Mouse (Mus musculus) testis, adult 2 months (tissue): Measurements from ENCODE around the gene Tssk4. TPM values are rescaled to one million over a fixed set of nuclear protein-coding genes. Genes with fewer than 3 reads are reported as not detected.

Source experiments
- H3K27ac ChIP-seq: fragments of 200-500 bp; 2 replicates; pipeline ENCODE4 v1.5.1; 2012; ENCODE audit warnings: low read depth, low read length; ENCODE audit not compliant: control insufficient read depth, insufficient read depth
- H3K27me3 ChIP-seq: fragments of 200-500 bp; 2 replicates; pipeline ENCODE4 v1.6.1; 2012; ENCODE audit warnings: mild to moderate bottlenecking, low read length, moderate library complexity; ENCODE audit not compliant: control insufficient read depth, insufficient read depth
- H3K36me3 ChIP-seq: fragments of 200-500 bp; 2 replicates; pipeline ENCODE4 v1.6.1; 2012; ENCODE audit warnings: mild to moderate bottlenecking, low read length; ENCODE audit not compliant: control insufficient read depth, insufficient read depth
- H3K4me1 ChIP-seq: fragments of 200-500 bp; 2 replicates; pipeline ENCODE4 v1.6.1; 2012; ENCODE audit warnings: low read length; ENCODE audit not compliant: control insufficient read depth, insufficient read depth
- H3K4me3 ChIP-seq: fragments of 200-500 bp; 2 replicates; pipeline ENCODE4 v1.5.1; 2012; ENCODE audit warnings: low read depth, mild to moderate bottlenecking, low read length, moderate library complexity, mixed read lengths; ENCODE audit not compliant: control insufficient read depth
- CTCF ChIP-seq: fragments of 200-500 bp; IDR thresholded peaks from 2 replicates; pipeline ENCODE4 v1.5.1; 2012; ENCODE audit warnings: low read depth, mild to moderate bottlenecking, inconsistent platforms, low read length, moderate library complexity; ENCODE audit not compliant: control insufficient read depth, insufficient read depth, insufficient replicate concordance
- POLR2A ChIP-seq: fragments of 200-500 bp; IDR thresholded peaks from 2 replicates; pipeline ENCODE4 v1.6.1; 2012; ENCODE audit warnings: low read depth, mild to moderate bottlenecking, inconsistent platforms, low read length, moderate library complexity; ENCODE audit not compliant: control insufficient read depth
- polyA plus RNA-seq: library from polyadenylated mRNA; depleted of rRNA; stranded (reverse); fragments of >200 nt; gene quantifications from 2 replicates; pipeline ENCODE4 v1.2.3, GENCODE M21; 2012

Tssk4 gene
- polyA plus RNA-seq, 1 experiment, result 200 TPM

GRCm38 (mm10) chr14:55644261-55644888 is 5.6 kb upstream of the Tssk4 start:
- TF ChIP-seq CTCF (no peak), POLR2A (no peak)
- Histone ChIP-seq H3K4me3 (peak overlapping the region; percentile 73), H3K27me3 (no peaks in the 10 kb centered on the region), H3K4me1 (peaks cover 9% of the 10 kb centered on the region), H3K27ac (peak overlapping the region; percentile 32), H3K36me3 (0 out of 2 replicates have a peak, but pooled peaks cover 1% of the 10 kb centered on the region)

DNA sequence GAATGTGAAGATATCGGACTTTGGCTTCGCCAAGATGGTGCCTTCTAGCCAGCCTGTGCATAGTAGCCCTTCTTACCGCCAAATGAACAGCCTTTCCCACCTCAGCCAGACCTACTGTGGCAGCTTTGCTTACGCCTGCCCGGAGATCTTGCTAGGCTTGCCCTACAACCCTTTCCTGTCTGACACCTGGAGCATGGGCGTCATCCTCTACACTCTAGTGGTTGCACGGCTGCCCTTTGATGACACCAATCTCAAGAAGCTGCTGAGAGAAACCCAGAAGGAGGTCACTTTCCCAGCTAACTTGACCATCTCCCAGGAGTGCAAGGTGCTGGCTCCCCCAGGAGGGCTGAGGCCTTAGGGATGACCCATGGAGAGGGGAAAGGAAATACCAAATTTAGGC is 1.5 kb downstream of the Tssk4 start:
- Histone ChIP-seq H3K4me1 (no peaks in the 10 kb centered on the region), H3K27ac (no peak overlapping the region), H3K27me3 (no peaks in the 10 kb centered on the region), H3K36me3 (no peaks in the 10 kb centered on the region), H3K4me3 (peak overlapping the region; percentile 82)
- TF ChIP-seq CTCF, result no peak
- no peak for TF ChIP-seq POLR2A

DNA sequence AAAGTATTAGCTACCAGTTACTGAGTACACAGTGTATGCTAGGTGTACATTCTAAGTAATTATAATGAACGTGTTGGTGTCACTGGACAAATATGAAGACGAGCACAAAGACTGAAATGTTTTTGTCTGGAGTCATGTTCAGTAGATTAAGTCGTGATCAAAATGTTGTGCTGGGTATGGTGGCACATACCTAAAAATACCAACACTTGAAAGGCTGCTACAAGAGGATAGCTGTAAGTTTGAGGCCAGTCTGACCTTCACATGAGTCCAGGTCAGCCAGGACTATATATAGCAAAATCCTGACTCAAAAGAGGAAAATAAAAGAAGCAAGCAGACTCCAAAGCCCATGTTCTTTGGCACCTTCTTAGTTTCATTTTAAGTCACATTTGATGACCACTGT is 7.0 kb downstream of the Tssk4 start:
- H3K27ac ChIP-seq, result no peak overlapping the region
- no peaks in the 10 kb centered on the region for H3K27me3 ChIP-seq
- H3K4me1 ChIP-seq, result peaks cover 5% of the 10 kb centered on the region
- TF ChIP-seq POLR2A (no peak), CTCF (no peak)
- no peak overlapping the region for H3K4me3 ChIP-seq
- no peaks in the 10 kb centered on the region for H3K36me3 ChIP-seq

- no peak for TF ChIP-seq POLR2A
- no peak for TF ChIP-seq CTCF
- peaks cover 5% of the 10 kb centered on the region for H3K4me1 ChIP-seq
- H3K27ac ChIP-seq, result no peak overlapping the region
- no peaks in the 10 kb centered on the region; the same call in 1 of the 2 replicates for H3K36me3 ChIP-seq
- no peak overlapping the region for H3K4me3 ChIP-seq
- no peaks in the 10 kb centered on the region for H3K27me3 ChIP-seq
Observed at GRCm38 (mm10) chr14:55658011-55658410, 8.0 kb downstream of the Tssk4 start.

DNA sequence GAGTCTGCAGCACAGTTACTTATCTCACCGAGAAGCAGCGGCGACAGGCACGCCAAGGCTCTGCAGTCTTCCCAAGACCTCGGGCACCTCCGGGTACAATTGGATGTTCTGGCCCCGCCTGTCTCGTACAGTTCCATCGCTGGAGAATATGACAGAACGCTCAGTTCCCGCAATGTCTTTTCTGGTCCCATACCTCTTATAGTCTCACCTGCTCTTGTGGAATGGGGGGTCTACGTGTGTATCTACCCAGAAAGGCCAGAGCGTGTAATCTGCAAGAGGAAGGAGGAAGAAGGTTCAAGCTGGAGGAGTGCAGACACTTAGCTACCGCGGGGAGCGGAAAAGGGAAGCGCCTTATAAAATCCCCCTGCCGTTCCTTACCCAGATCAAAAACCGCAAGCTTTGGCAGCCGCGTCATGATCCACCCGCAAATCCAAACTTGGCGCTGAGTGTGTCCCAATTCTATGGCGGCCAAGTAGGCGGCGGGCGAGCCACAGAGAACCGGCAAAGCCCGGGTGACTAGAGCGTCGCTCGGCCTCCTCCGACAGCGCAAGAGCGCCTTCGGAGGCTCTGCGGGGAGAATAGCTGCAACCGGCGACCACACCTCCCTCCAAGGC is 10.1 kb downstream of the Tssk4 start, which contains the start of gene Mdp1:
TSS of gene Mdp1 (minus strand) at position 549 of the 614 bp plus-strand sequence.
- Histone ChIP-seq H3K27me3 (no peaks in the 10 kb centered on the region), H3K27ac (peak within 1 kb of the TSS; percentile 32), H3K4me3 (peak within 1 kb of the TSS; percentile 81), H3K4me1 (peaks cover 5% of the 10 kb centered on the region), H3K36me3 (no peaks in the 10 kb centered on the region; the same call in 1 of the 2 replicates)
- TF ChIP-seq CTCF (peak; percentile 43; the same call in 1 of the 2 replicates), POLR2A (peak; percentile 36; the same call in 1 of the 2 replicates)

DNA sequence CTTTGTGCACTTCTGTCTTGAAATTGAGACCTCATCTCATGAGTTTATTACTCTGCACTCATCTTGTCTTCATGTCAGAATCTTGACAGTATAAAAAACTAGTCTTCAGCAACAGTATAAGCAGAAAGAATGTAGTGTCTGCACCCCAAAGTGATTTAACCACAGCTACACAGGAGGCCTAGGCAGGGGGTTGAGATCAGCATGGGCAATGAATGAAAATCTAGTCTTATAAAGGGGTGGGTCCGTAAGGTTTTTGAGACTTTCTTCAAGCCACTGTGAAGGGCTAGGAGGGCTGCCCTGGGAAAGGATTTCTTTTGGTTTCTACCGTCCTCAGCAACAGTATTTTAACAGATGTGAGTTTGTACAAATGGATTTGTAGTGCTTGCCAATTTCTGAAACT is 10.7 kb downstream of the Tssk4 start:
- Histone ChIP-seq H3K4me3 (peak overlapping the region; percentile 81), H3K36me3 (no peaks in the 10 kb centered on the region; the same call in 1 of the 2 replicates), H3K27me3 (no peaks in the 10 kb centered on the region), H3K27ac (no peak overlapping the region), H3K4me1 (peaks cover 5% of the 10 kb centered on the region)
- TF ChIP-seq POLR2A (no peak), CTCF (no peak)

- TF ChIP-seq POLR2A, result no peak
- no peak for TF ChIP-seq CTCF
- H3K27me3 ChIP-seq, result no peaks in the 10 kb centered on the region
Observed at GRCm38 (mm10) chr14:55671486-55671832, 21.5 kb downstream of the Tssk4 start.

More at GRCm38 (mm10) chr14:55671486-55671832, 21.5 kb downstream of the Tssk4 start:
- Histone ChIP-seq H3K27ac (peak overlapping the region; percentile 100), H3K4me1 (no peaks in the 10 kb centered on the region; the same call in 1 of the 2 replicates), H3K36me3 (peaks cover 1% of the 10 kb centered on the region; the same call in 1 of the 2 replicates), H3K4me3 (peak overlapping the region; percentile 99)
